Mouse (Mus musculus): ENCODE data around the gene Zg16. TPM values are rescaled to one million over a fixed set of nuclear protein-coding genes. Genes with fewer than 3 reads are reported as not detected.

Zg16 gene
- polyA plus RNA-seq, 3 experiments from 2014 or later = 1.6 TPM; not detected in 2

DNA sequence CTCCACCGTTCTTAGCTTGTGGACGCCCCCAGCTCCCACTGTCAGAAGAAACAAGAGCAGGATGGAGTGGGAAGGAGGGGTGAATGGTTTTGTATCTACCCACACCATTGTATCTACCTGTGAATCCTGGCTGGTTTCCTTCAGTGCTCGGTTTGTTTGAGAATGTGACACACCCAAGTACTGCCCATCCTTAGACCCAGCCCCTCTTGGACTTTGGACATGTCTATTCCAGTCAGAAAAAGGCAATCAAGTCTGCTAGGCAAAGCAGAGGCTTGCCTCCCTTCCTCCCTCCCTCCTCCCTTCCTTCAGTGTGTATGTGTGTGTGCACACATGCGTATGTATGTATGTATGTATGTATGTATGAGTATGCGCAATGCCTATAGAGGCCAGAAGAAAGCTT is 83.5 kb downstream of the Zg16 start:
- no peak for ATAC-seq

Other genes starting within 250 kb of the Zg16 start
- gene Doc2a, start 239.9 kb downstream of the Zg16 start, polyA plus RNA-seq (2017; shearing (Covaris generic)) = not detected
- gene Hirip3, start 225.4 kb downstream of the Zg16 start, polyA plus RNA-seq (2017; shearing (Covaris generic)) = 10 to 100 TPM; 11.2 to 19.3 (median 18.2) TPM
- 10 to 100 TPM; 63.0 to 88.4 (median 68.7) TPM for gene Ino80e, start 225.0 kb downstream of the Zg16 start, polyA plus RNA-seq (2017; shearing (Covaris generic))
- 10 to 100 TPM; 16.8 to 20.3 (median 19.6) TPM for gene Taok2, start 202.6 kb downstream of the Zg16 start, polyA plus RNA-seq (2017; shearing (Covaris generic))
- 10 to 100 TPM; 36.8 to 69.8 (median 47.7) TPM for gene Tmem219, start 164.4 kb downstream of the Zg16 start, polyA plus RNA-seq (2017; shearing (Covaris generic))
- 1 to 10 TPM; 6.1 to 7.9 (median 6.3) TPM for gene Kctd13, start 158.4 kb downstream of the Zg16 start, polyA plus RNA-seq (2017; shearing (Covaris generic))
- under 1 TPM in 1 of 3 experiments, not detected in 2; 0.34 TPM for gene Asphd1, start 137.7 kb downstream of the Zg16 start, polyA plus RNA-seq (2017; shearing (Covaris generic))
- under 1 TPM; 0.69 to 0.87 (median 0.77) TPM for gene Sez6l2, start 136.8 kb downstream of the Zg16 start, polyA plus RNA-seq (2017; shearing (Covaris generic))
- gene Cdipt, start 111.4 kb downstream of the Zg16 start, polyA plus RNA-seq (2017; shearing (Covaris generic)) = 100 to 1,000 TPM; 104 to 127 (median 115) TPM
- 1 to 10 TPM in 2 of 3 experiments, under 1 TPM in 1; 0.91 to 1.8 (median 1.3) TPM for gene Cdiptos, start 111.2 kb downstream of the Zg16 start, polyA plus RNA-seq (2017; shearing (Covaris generic))
- gene Mvp, start 72.7 kb downstream of the Zg16 start, polyA plus RNA-seq (2017; shearing (Covaris generic)) = 10 to 100 TPM; 15.2 to 19.7 (median 16.2) TPM
- not detected for gene Pagr1b, start 70.8 kb downstream of the Zg16 start, polyA plus RNA-seq (2017; shearing (Covaris generic))
- 10 to 100 TPM; 34.7 to 44.5 (median 42.6) TPM for gene Pagr1a, start 70.0 kb downstream of the Zg16 start, polyA plus RNA-seq (2017; shearing (Covaris generic))
- 10 to 100 TPM; 42.5 to 62.2 (median 46.4) TPM for gene Gm42742, start 66.2 kb downstream of the Zg16 start, polyA plus RNA-seq (2017; shearing (Covaris generic))
- gene Prrt2, start 66.1 kb downstream of the Zg16 start, polyA plus RNA-seq (2017; shearing (Covaris generic)) = 1 to 10 TPM in 1 of 3 experiments, under 1 TPM in 1, not detected in 1; 0.97 to 1.1 TPM
- gene Maz, start 60.3 kb downstream of the Zg16 start, polyA plus RNA-seq (2017; shearing (Covaris generic)) = 10 to 100 TPM; 18.6 to 22.4 (median 21.4) TPM
- gene Kif22, start 44.9 kb downstream of the Zg16 start, polyA plus RNA-seq (2017; shearing (Covaris generic)) = 10 to 100 TPM; 11.7 to 94.2 (median 13.8) TPM
- gene AI467606, start 4.0 kb upstream of the Zg16 start, polyA plus RNA-seq (2017; shearing (Covaris generic)) = 100 to 1,000 TPM; 248 to 287 (median 263) TPM
- gene Qprt, start 34.9 kb upstream of the Zg16 start, polyA plus RNA-seq (2017; shearing (Covaris generic)) = 10 to 100 TPM in 2 of 3 experiments, 1 to 10 TPM in 1; 7.8 to 15.5 (median 15.0) TPM
- gene Spn, start 50.5 kb upstream of the Zg16 start, polyA plus RNA-seq (2017; shearing (Covaris generic)) = 100 to 1,000 TPM; 105 to 226 (median 130) TPM
- gene Cd2bp2, start 108.7 kb upstream of the Zg16 start, polyA plus RNA-seq (2017; shearing (Covaris generic)) = 10 to 100 TPM; 43.2 to 56.9 (median 48.7) TPM
- gene Tbc1d10b, start 121.1 kb upstream of the Zg16 start, polyA plus RNA-seq (2017; shearing (Covaris generic)) = 10 to 100 TPM; 13.2 to 16.6 (median 13.6) TPM
- gene Mylpf, start 121.6 kb upstream of the Zg16 start, polyA plus RNA-seq (2017; shearing (Covaris generic)) = 10 to 100 TPM; 23.0 to 25.8 (median 23.4) TPM
- gene Zfp553, start 145.7 kb upstream of the Zg16 start, polyA plus RNA-seq (2017; shearing (Covaris generic)) = 1 to 10 TPM; 3.3 to 6.8 (median 4.6) TPM
- gene Sept1, start 145.8 kb upstream of the Zg16 start, polyA plus RNA-seq (2017; shearing (Covaris generic)) = 100 to 1,000 TPM; 783 to 927 (median 807) TPM
- 1 to 10 TPM in 1 of 3 experiments, under 1 TPM in 1, not detected in 1; 0.46 to 1.5 TPM for gene Zfp771, start 156.9 kb upstream of the Zg16 start, polyA plus RNA-seq (2017; shearing (Covaris generic))
- gene Dctpp1, start 173.4 kb upstream of the Zg16 start, polyA plus RNA-seq (2017; shearing (Covaris generic)) = 10 to 100 TPM; 37.2 to 88.3 (median 51.2) TPM
- 10 to 100 TPM; 19.4 to 45.4 (median 28.6) TPM for gene Sephs2, start 186.7 kb upstream of the Zg16 start, polyA plus RNA-seq (2017; shearing (Covaris generic))
- 100 to 1,000 TPM; 201 to 247 (median 214) TPM for gene Itgal, start 208.9 kb upstream of the Zg16 start, polyA plus RNA-seq (2017; shearing (Covaris generic))

Measured in inflammation-experienced regulatory T-cells, adult 6 months (primary cell).